Mouse (Mus musculus): ENCODE results near the gene Dhh. TPM values are rescaled to one million over a fixed set of nuclear protein-coding genes. Genes with fewer than 3 reads are reported as not detected.
"Not testable (repeated sequence)": the region's sequence is repeated elsewhere in the genome, so short reads cannot be mapped to it uniquely, and the experiment has no call there.

Gene Dhh
- polyA plus RNA-seq, 1 experiment from 2014 or later = 2.9 TPM

DNA sequence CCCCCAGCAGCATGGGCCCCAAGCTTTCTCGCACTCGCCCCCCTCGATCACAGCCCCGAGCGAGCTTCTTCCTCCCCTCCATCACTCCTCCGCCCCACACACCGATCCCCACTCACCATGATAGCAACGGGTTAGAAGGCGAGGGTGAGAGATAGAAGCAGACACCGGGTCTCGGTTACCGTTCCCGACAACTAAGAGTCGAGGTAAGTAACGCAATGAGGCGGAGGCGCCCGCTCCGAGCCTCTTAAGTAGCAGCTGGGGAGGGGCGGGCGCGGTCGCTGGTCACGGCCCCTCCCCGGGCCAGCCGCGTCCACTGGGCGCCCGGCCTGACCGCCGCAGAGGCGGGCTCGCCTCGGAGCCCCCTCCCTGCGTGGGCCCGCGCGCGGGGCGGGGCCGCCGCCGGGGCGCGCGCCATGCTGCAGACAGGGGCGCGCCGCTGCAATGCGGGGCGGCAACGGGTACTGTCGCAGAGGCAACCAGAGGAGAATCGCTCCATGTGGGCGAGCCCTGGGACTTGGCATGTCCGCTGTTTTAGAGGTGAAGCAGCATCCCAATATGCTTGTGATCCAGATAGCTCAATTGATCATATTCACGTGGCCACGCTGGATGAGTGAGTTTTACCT, 36.0 kb upstream of the Dhh start, which contains the start of gene Tuba1b:
Tuba1b (minus strand) TSS at position 349 of the 623 bp plus-strand sequence.
- peak within 1 kb of the TSS; percentile 95 for H3K27ac ChIP-seq
- peak within 1 kb of the TSS; percentile 83 for H3K4me2 ChIP-seq (ENCODE audit: low read length)
- no peaks in the 10 kb centered on the region for H3K27me3 ChIP-seq (ENCODE audit: insufficient read depth, low read length)
- H3K4me3 ChIP-seq (replicated peaks; ENCODE audit: low read depth, low read length) = peak within 1 kb of the TSS; percentile 79
- peak; percentile 95 for ATAC-seq (replicated peaks; ENCODE audit: low FRiP score, low read depth)
- under 1% methylated on average over 52 of the region's 58 CpGs for WGBS
- no peaks in the 10 kb centered on the region for H3K9me3 ChIP-seq (replicated peaks; ENCODE audit: low read length)
- peak; percentile 95 for DNase-seq (ENCODE audit: low spot score)
- H3K4me1 ChIP-seq (replicated peaks; ENCODE audit: insufficient read depth, low read length) = no peaks in the 10 kb centered on the region; the same call in 1 of the 2 replicates
- TF ChIP-seq CTCF (IDR thresholded peaks at IDR 0.05; ENCODE audit: low read depth) = peak; percentile 21; the same call in 1 of the 2 replicates
- H3K36me3 ChIP-seq (ENCODE audit: insufficient read depth, low read length) = peaks cover 13% of the 10 kb centered on the region
- H3K9ac ChIP-seq (ENCODE audit: low read depth, low read length) = peak within 1 kb of the TSS; percentile 86

DNA sequence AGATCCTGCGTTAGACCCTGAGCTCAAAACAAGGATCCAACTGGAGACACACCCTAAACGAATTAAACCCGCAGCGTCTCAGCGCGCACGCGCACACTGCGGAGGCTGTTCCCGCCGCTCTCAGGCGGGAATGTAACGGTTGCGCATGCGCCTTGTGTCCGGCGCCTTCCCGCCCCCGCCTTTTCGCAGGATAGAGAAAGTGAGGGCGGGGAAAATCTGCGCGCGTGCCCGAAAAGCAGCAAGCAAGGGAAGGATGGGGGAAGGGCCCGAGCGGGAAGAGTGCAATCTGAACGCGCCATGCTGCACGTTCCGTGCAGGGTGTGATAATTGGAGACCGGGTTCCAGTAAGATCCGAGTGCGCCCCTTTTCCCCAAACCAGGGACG, 35.5 kb upstream of the Dhh start:
- peak overlapping the region; percentile 95 for H3K27ac ChIP-seq
- DNase-seq (ENCODE audit: low spot score) (peak; percentile 99), ATAC-seq (replicated peaks; ENCODE audit: low FRiP score, low read depth) (peak; percentile 85)
- H3K4me1 ChIP-seq (replicated peaks; ENCODE audit: insufficient read depth, low read length) = peaks cover under 1% of the 10 kb centered on the region; the same call in 1 of the 2 replicates
- no peaks in the 10 kb centered on the region for H3K9me3 ChIP-seq (replicated peaks; ENCODE audit: low read length)
- no peak for TF ChIP-seq CTCF (IDR thresholded peaks at IDR 0.05; ENCODE audit: low read depth)
- peak overlapping the region; percentile 79 for H3K4me3 ChIP-seq (replicated peaks; ENCODE audit: low read depth, low read length)
- no peaks in the 10 kb centered on the region for H3K27me3 ChIP-seq (ENCODE audit: insufficient read depth, low read length)
- peaks cover 13% of the 10 kb centered on the region for H3K36me3 ChIP-seq (ENCODE audit: insufficient read depth, low read length)
- H3K9ac ChIP-seq (ENCODE audit: low read depth, low read length) = peak overlapping the region; percentile 86
- peak overlapping the region; percentile 83 for H3K4me2 ChIP-seq (ENCODE audit: low read length)
- 0% methylated on average over 35 of the region's 35 CpGs for WGBS

GRCm38 (mm10) chr15:98933004-98933671, 34.8 kb upstream of the Dhh start:
- Histone ChIP-seq H3K27ac (0 out of 2 replicates have a peak overlapping the region, but pooled peaks have one; percentile 95), H3K9ac (ENCODE audit: low read depth, low read length) (peak overlapping the region; percentile 86), H3K4me3 (replicated peaks; ENCODE audit: low read depth, low read length) (peak overlapping the region; percentile 79), H3K4me2 (ENCODE audit: low read length) (peak overlapping the region; percentile 83), H3K36me3 (ENCODE audit: insufficient read depth, low read length) (peaks cover 13% of the 10 kb centered on the region)
- ATAC-seq (replicated peaks; ENCODE audit: low FRiP score, low read depth); DNase-seq (ENCODE audit: low spot score); H3K9me3 ChIP-seq (replicated peaks; ENCODE audit: low read length); H3K27me3 ChIP-seq (ENCODE audit: insufficient read depth, low read length); H3K4me1 ChIP-seq (replicated peaks; ENCODE audit: insufficient read depth, low read length): not testable (repeated sequence)
- 4% methylated on average over 8 of the region's 9 CpGs for WGBS

- Histone ChIP-seq H3K27ac (no peak overlapping the region), H3K4me3 (replicated peaks; ENCODE audit: low read depth, low read length) (no peak overlapping the region), H3K36me3 (ENCODE audit: insufficient read depth, low read length) (peaks cover 13% of the 10 kb centered on the region), H3K9ac (ENCODE audit: low read depth, low read length) (no peak overlapping the region), H3K9me3 (replicated peaks; ENCODE audit: low read length) (no peaks in the 10 kb centered on the region), H3K4me2 (ENCODE audit: low read length) (no peak overlapping the region), H3K27me3 (ENCODE audit: insufficient read depth, low read length) (no peaks in the 10 kb centered on the region), H3K4me1 (replicated peaks; ENCODE audit: insufficient read depth, low read length) (peaks cover 5% of the 10 kb centered on the region; the same call in 1 of the 2 replicates)
- DNase-seq (ENCODE audit: low spot score) = no peak
- TF ChIP-seq CTCF (IDR thresholded peaks at IDR 0.05; ENCODE audit: low read depth) = no peak
- no peak for ATAC-seq (replicated peaks; ENCODE audit: low FRiP score, low read depth)
- WGBS = 66% methylated on average over 3 of the region's 3 CpGs
Observed at GRCm38 (mm10) chr15:98930998-98931397, 32.7 kb upstream of the Dhh start.

- H3K9me3 ChIP-seq (replicated peaks; ENCODE audit: low read length) = no peaks in the 10 kb centered on the region
- WGBS = 48% methylated on average over 8 of the region's 8 CpGs
- no peak overlapping the region for H3K4me2 ChIP-seq (ENCODE audit: low read length)
- peaks cover 13% of the 10 kb centered on the region for H3K36me3 ChIP-seq (ENCODE audit: insufficient read depth, low read length)
- no peak for TF ChIP-seq CTCF (IDR thresholded peaks at IDR 0.05; ENCODE audit: low read depth)
- no peak overlapping the region for H3K27ac ChIP-seq
- no peak overlapping the region for H3K4me3 ChIP-seq (replicated peaks; ENCODE audit: low read depth, low read length)
- no peak overlapping the region for H3K9ac ChIP-seq (ENCODE audit: low read depth, low read length)
- no peak for DNase-seq (ENCODE audit: low spot score)
- H3K27me3 ChIP-seq (ENCODE audit: insufficient read depth, low read length) = no peaks in the 10 kb centered on the region
- no peak for ATAC-seq (replicated peaks; ENCODE audit: low FRiP score, low read depth)
- peaks cover 5% of the 10 kb centered on the region; the same call in 1 of the 2 replicates for H3K4me1 ChIP-seq (replicated peaks; ENCODE audit: insufficient read depth, low read length)
Observed at GRCm38 (mm10) chr15:98930017-98930734, 31.8 kb upstream of the Dhh start.

- no peak overlapping the region for H3K9ac ChIP-seq (ENCODE audit: low read depth, low read length)
- no peak overlapping the region for H3K4me2 ChIP-seq (ENCODE audit: low read length)
- H3K4me3 ChIP-seq (replicated peaks; ENCODE audit: low read depth, low read length) = no peak overlapping the region
- DNase-seq (ENCODE audit: low spot score) = peak; percentile 94
- peaks cover 5% of the 10 kb centered on the region; the same call in 1 of the 2 replicates for H3K4me1 ChIP-seq (replicated peaks; ENCODE audit: insufficient read depth, low read length)
- H3K36me3 ChIP-seq (ENCODE audit: insufficient read depth, low read length) = peaks cover 13% of the 10 kb centered on the region
- H3K9me3 ChIP-seq (replicated peaks; ENCODE audit: low read length) = no peaks in the 10 kb centered on the region
- no peak overlapping the region for H3K27ac ChIP-seq
- WGBS = 10% methylated on average over 13 of the region's 13 CpGs
- TF ChIP-seq CTCF (IDR thresholded peaks at IDR 0.05; ENCODE audit: low read depth) = peak; percentile 94
- H3K27me3 ChIP-seq (ENCODE audit: insufficient read depth, low read length) = no peaks in the 10 kb centered on the region
- peak; percentile 65; the same call in 1 of the 2 replicates for ATAC-seq (replicated peaks; ENCODE audit: low FRiP score, low read depth)
Observed at GRCm38 (mm10) chr15:98928598-98929240, 30.4 kb upstream of the Dhh start.

Measured in kidney, postnatal 0 days (tissue).